ENCODE assay signal across 21 mouse cellular contexts in the genomic region with DNA sequence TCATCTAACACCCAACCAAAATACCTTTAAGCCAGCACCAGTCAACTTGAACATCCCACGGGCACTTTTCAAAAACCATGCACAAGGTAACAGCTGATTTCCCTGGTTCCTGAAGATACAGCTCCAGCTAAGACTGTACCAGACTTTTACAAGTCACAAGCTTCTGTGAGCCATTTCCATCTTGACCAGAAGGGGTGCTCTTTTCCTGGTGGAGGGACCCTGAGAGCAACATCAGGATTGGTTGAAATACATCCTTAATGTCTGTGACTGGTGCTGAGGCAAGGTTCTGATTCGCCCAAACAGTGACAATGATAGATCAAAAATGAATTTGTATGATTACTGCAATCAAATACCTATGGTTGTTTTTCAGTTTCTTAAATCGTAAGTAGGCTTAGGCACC.
DNase-seq lines count a peak whose midpoint lies in the region; ATAC-seq and TF ChIP-seq lines count a peak whose summit lies in the region.
"Had no signal": no experiment of that assay in that cellular context is flagged by ENCODE, and none has a peak within 500 bp of the region (broad histone marks: within the 10 kb centered on the region; RNA-seq: fewer than 3 reads in every experiment).

No protein-coding gene starts in this region.

- H3K36me3 ChIP-seq in midbrain, embryonic 11.5 days (ENCODE audit: control insufficient read depth, insufficient read depth, low read length), result no peaks in the 10 kb centered on the region
- H3K36me3 ChIP-seq in midbrain, embryonic 16.5 days (ENCODE audit: control insufficient read depth, insufficient read depth, low read length), result no peaks in the 10 kb centered on the region
- H3K36me3 ChIP-seq: embryonic facial prominence, embryonic 15.5 days; forebrain, embryonic 10.5 days; hindbrain, embryonic 15.5 days; limb, embryonic 10.5 days; neural tube, embryonic 15.5 days had no signal

- no peaks in the 10 kb centered on the region for H3K4me1 ChIP-seq in midbrain, embryonic 11.5 days (ENCODE audit: control insufficient read depth, insufficient read depth, low read length)
- H3K4me1 ChIP-seq in midbrain, embryonic 16.5 days (ENCODE audit: control insufficient read depth, insufficient read depth, low read length), result no peaks in the 10 kb centered on the region
- H3K4me1 ChIP-seq in cortical plate, adult 2 months (ENCODE audit: control insufficient read depth, insufficient read depth, low read length), result no peaks in the 10 kb centered on the region
- H3K4me1 ChIP-seq: embryonic facial prominence, embryonic 15.5 days; forebrain, embryonic 10.5 days; hindbrain, embryonic 15.5 days; neural tube, embryonic 15.5 days had no signal

- no peaks in the 10 kb centered on the region for H3K9me3 ChIP-seq in midbrain, embryonic 11.5 days (ENCODE audit: control insufficient read depth, low read length)
- H3K9me3 ChIP-seq in midbrain, embryonic 16.5 days (replicated peaks; ENCODE audit: control insufficient read depth, low read length, poor library complexity, severe bottlenecking), result no peaks in the 10 kb centered on the region
- H3K9me3 ChIP-seq: embryonic facial prominence, embryonic 15.5 days; forebrain, embryonic 10.5 days; hindbrain, embryonic 15.5 days; limb, embryonic 10.5 days; neural tube, embryonic 15.5 days had no signal

- TF ChIP-seq POLR2A in cortical plate, adult 2 months (IDR thresholded peaks at IDR 0.05; ENCODE audit: extremely low read depth, insufficient read depth, low read length), result no peak

- H3K27me3 ChIP-seq in midbrain, embryonic 11.5 days (ENCODE audit: control insufficient read depth, insufficient read depth, low read length), result no peaks in the 10 kb centered on the region
- no peaks in the 10 kb centered on the region for H3K27me3 ChIP-seq in midbrain, embryonic 16.5 days (ENCODE audit: control insufficient read depth, insufficient read depth, low read depth, low read length)
- H3K27me3 ChIP-seq in Patski, result no peaks in the 10 kb centered on the region
- H3K27me3 ChIP-seq: embryonic facial prominence, embryonic 15.5 days; hindbrain, embryonic 15.5 days; neural tube, embryonic 15.5 days had no signal

- CTCF ChIA-PET in Patski (lab: Charles Lee), result interaction anchor here (1.5 to 1.9 kb wide), 2 partner anchors 13 to 157 kb away, joined by 4 read pairs; no protein-coding TSS in a partner anchor

- POLR2A ChIA-PET in Patski (lab: Charles Lee), result no interaction called here

- whole genome bisulfite sequencing in midbrain, embryonic 11.5 days, result 83% methylated on average over 3 of the region's 3 CpGs
- WGBS in midbrain, embryonic 16.5 days, result 92% methylated on average over 3 of the region's 3 CpGs

- no peak overlapping the region for H3K4me3 ChIP-seq in midbrain, embryonic 11.5 days (ENCODE audit: low read depth, low read length)
- no peak overlapping the region for H3K4me3 ChIP-seq in midbrain, embryonic 16.5 days (ENCODE audit: low read depth, low read length)
- no peak overlapping the region for H3K4me3 ChIP-seq in cortical plate, adult 2 months (ENCODE audit: insufficient read depth, low read length)
- H3K4me3 ChIP-seq: embryonic facial prominence, embryonic 15.5 days; forebrain, embryonic 10.5 days; hindbrain, embryonic 15.5 days; limb, embryonic 10.5 days; neural tube, embryonic 15.5 days had no signal

- peak; percentile 2 to 11 for DNase-seq in kidney, postnatal 4 days
- no peak for DNase-seq in kidney, adult 8-10 months
- peak; percentile 71 for DNase-seq in midbrain, embryonic 11.5 days (ENCODE audit: low spot score, missing footprints)
- no peak for DNase-seq in Patski (ENCODE audit: low read depth, low spot score)
- no peak for DNase-seq in gastrocnemius, adult 8-10 months (ENCODE audit: low spot score in 2 of 2)
- DNase-seq: cerebellum, adult 11-12 months; gastrocnemius, postnatal 36 days; heart, postnatal 14 days; kidney, postnatal 14 days; right cerebral cortex, postnatal 4 days; thymus, postnatal 25 days had no signal

- ATAC-seq in midbrain, embryonic 11.5 days (ENCODE audit: low FRiP score), result no peak
- ATAC-seq in midbrain, embryonic 16.5 days, result no peak
- ATAC-seq in Patski, result no peak
- ATAC-seq: intestine, postnatal 0 days had no signal

- TF ChIP-seq CTCF in Patski (IDR thresholded peaks at IDR 0.05), result peak; percentile 25
- TF ChIP-seq CTCF in cortical plate, adult 2 months (IDR thresholded peaks at IDR 0.05; ENCODE audit: extremely low read depth, insufficient read depth, low read length), result peak; percentile 23; the same call in 1 of the 2 replicates

- no peak overlapping the region for H3K4me2 ChIP-seq in midbrain, embryonic 11.5 days
- no peak overlapping the region for H3K4me2 ChIP-seq in midbrain, embryonic 16.5 days (ENCODE audit: low read length)
- H3K4me2 ChIP-seq: embryonic facial prominence, embryonic 15.5 days; heart, embryonic 11.5 days; hindbrain, embryonic 15.5 days; liver, embryonic 11.5 days; neural tube, embryonic 15.5 days had no signal

- no peak overlapping the region for H3K27ac ChIP-seq in midbrain, embryonic 11.5 days (ENCODE audit: low read depth, low read length)
- no peak overlapping the region for H3K27ac ChIP-seq in midbrain, embryonic 16.5 days (ENCODE audit: low read length)
- no peak overlapping the region for H3K27ac ChIP-seq in cortical plate, adult 2 months (ENCODE audit: insufficient read depth, low read length)
- H3K27ac ChIP-seq: embryonic facial prominence, embryonic 15.5 days; forebrain, embryonic 10.5 days; hindbrain, embryonic 15.5 days; limb, embryonic 10.5 days; neural tube, embryonic 15.5 days had no signal

- no peak overlapping the region for H3K9ac ChIP-seq in midbrain, embryonic 11.5 days (ENCODE audit: low read length)
- no peak overlapping the region for H3K9ac ChIP-seq in midbrain, embryonic 16.5 days (ENCODE audit: low read depth, low read length)
- H3K9ac ChIP-seq: embryonic facial prominence, embryonic 15.5 days; hindbrain, embryonic 15.5 days; neural tube, embryonic 15.5 days had no signal

- in situ Hi-C loops in Patski (cut with MboI; ENCODE audit: low pct_unique_long_range_greater_than_20kb), result no loop called here

Comparison
In these comparisons a context has a peak if more than half of its experiments do, and no peak if none do; other contexts are left out.
1. DNase-seq: peak in kidney, postnatal 4 days (2 of 2) and midbrain, embryonic 11.5 days (single experiment); none in kidney, adult 8-10 months (0 of 2), Patski (single experiment) and gastrocnemius, adult 8-10 months (0 of 2).